ENCODE assay signal across 24 mouse cellular contexts in the genomic region with DNA sequence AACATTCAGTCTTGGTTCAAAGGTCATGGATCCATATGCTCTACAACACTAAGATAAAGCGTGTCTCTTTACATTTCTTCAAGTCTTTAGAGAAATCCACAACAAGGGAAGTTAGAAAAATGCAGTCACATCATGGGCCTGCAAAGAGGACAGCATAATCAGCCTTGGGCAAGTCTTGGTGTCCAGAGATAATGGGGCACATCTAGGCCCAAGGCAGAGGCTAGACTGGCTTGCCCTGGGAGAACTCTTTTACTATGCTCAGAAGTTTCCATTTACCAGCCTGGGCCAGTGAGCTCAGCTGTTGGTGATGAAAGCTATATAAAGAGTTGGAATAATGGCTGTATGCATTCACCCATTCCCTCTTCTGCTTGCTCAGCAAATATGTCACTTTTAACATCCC.
"Had no signal": no experiment of that assay in that cellular context is flagged by ENCODE, and none has a peak within 500 bp of the region (broad histone marks: within the 10 kb centered on the region; RNA-seq: fewer than 3 reads in every experiment).

No protein-coding gene starts in this region.

- H3K9ac ChIP-seq: limb, embryonic 12.5 days; limb, embryonic 13.5 days; limb, embryonic 15.5 days; liver, embryonic 12.5 days; liver, embryonic 14.5 days; liver, embryonic 15.5 days; liver, postnatal 0 days; lung, embryonic 14.5 days; lung, embryonic 15.5 days; midbrain, embryonic 12.5 days; midbrain, embryonic 13.5 days; midbrain, embryonic 15.5 days; neural tube, embryonic 12.5 days; neural tube, embryonic 13.5 days had no signal

- H3K9me3 ChIP-seq: limb, embryonic 10.5 days; limb, embryonic 12.5 days; limb, embryonic 13.5 days; limb, embryonic 15.5 days; liver, embryonic 12.5 days; liver, embryonic 15.5 days; lung, embryonic 15.5 days; megakaryocyte, embryonic 14.5 days; midbrain, embryonic 10.5 days; midbrain, embryonic 12.5 days; midbrain, embryonic 13.5 days; midbrain, embryonic 15.5 days; neural tube, embryonic 12.5 days; neural tube, embryonic 13.5 days had no signal

- DNase-seq: lung, adult 18-20 months; lung, adult 2 months had no signal

- H3K4me1 ChIP-seq: limb, embryonic 12.5 days; neural tube, embryonic 12.5 days had no signal

- H3K4me3 ChIP-seq: limb, embryonic 10.5 days; limb, embryonic 12.5 days; limb, embryonic 13.5 days; limb, embryonic 15.5 days; liver, embryonic 12.5 days; liver, embryonic 15.5 days; lung, embryonic 15.5 days; megakaryocyte, embryonic 14.5 days; midbrain, embryonic 10.5 days; midbrain, embryonic 12.5 days; midbrain, embryonic 13.5 days; midbrain, embryonic 15.5 days; myocyte; neural tube, embryonic 12.5 days; neural tube, embryonic 13.5 days had no signal

- ATAC-seq: liver, embryonic 12.5 days; liver, postnatal 0 days; midbrain, embryonic 13.5 days; midbrain, embryonic 15.5 days; midbrain, embryonic 16.5 days had no signal

- H3K27me3 ChIP-seq: limb, embryonic 12.5 days; limb, embryonic 15.5 days; liver, embryonic 12.5 days; lung, embryonic 15.5 days; midbrain, embryonic 15.5 days; neural tube, embryonic 12.5 days; neural tube, embryonic 13.5 days had no signal

- H3K27ac ChIP-seq: limb, embryonic 10.5 days; limb, embryonic 12.5 days; limb, embryonic 13.5 days; limb, embryonic 15.5 days; liver, embryonic 12.5 days; liver, embryonic 14.5 days; liver, embryonic 15.5 days; lung, embryonic 15.5 days; macrophage; midbrain, embryonic 12.5 days; midbrain, embryonic 13.5 days; midbrain, embryonic 15.5 days; neural tube, embryonic 12.5 days; neural tube, embryonic 13.5 days had no signal

- H3K36me3 ChIP-seq: limb, embryonic 10.5 days; limb, embryonic 12.5 days; limb, embryonic 13.5 days; limb, embryonic 15.5 days; liver, embryonic 12.5 days; liver, embryonic 15.5 days; lung, embryonic 15.5 days; midbrain, embryonic 10.5 days; midbrain, embryonic 12.5 days; midbrain, embryonic 13.5 days; midbrain, embryonic 15.5 days; neural tube, embryonic 12.5 days; neural tube, embryonic 13.5 days had no signal

- H3K4me2 ChIP-seq: limb, embryonic 12.5 days; limb, embryonic 13.5 days; limb, embryonic 15.5 days; liver, embryonic 11.5 days; liver, embryonic 12.5 days; liver, embryonic 15.5 days; lung, embryonic 14.5 days; lung, embryonic 15.5 days; midbrain, embryonic 11.5 days; midbrain, embryonic 12.5 days; midbrain, embryonic 13.5 days; midbrain, embryonic 15.5 days; neural tube, embryonic 12.5 days; neural tube, embryonic 13.5 days had no signal
